Mouse (Mus musculus) embryonic fibroblast, embryonic 13.5 days (primary cell): Measurements from ENCODE around the gene Spata20.

Experiments
- CTCF ChIP-seq: IDR thresholded peaks from 2 replicates; pipeline ENCODE4 v1.5.1; 2011; ENCODE audit warnings: mild to moderate bottlenecking, control low read depth, low read length, moderate library complexity, borderline replicate concordance; ENCODE audit not compliant: insufficient read depth
- POLR2A ChIP-seq: IDR thresholded peaks from 2 replicates; pipeline ENCODE4 v1.6.1; 2011; ENCODE audit warnings: low read depth, mild to moderate bottlenecking, control low read depth, low read length, moderate library complexity

- TF ChIP-seq CTCF (no peak), POLR2A (no peak)
These were observed 3.0 kb upstream of the Spata20 start for GRCm38 (mm10) chr11:94488767-94489533.
